Mouse (Mus musculus) urinary bladder, postnatal 4 days (tissue): ENCODE results near the gene Atg14.
"Not testable (repeated sequence)": the region's sequence is repeated elsewhere in the genome, so short reads cannot be mapped to it uniquely, and the experiment has no call there.

ENCODE experiments used
- DNase-seq, 2 experiments: peaks; one replicate each; pipeline ENCODE4 v3.0.0; 2021 to 2022; ENCODE audit warnings: low spot score in 2 of 2

Atg14 gene

GRCm38 (mm10) chr14:47544286-47544685, 26.2 kb downstream of the Atg14 start:
- no peak for DNase-seq

- DNase-seq = no peak
These were observed 28.2 kb downstream of the Atg14 start for GRCm38 (mm10) chr14:47542283-47542682.

- DNase-seq = no peak
These were observed 29.0 kb downstream of the Atg14 start for GRCm38 (mm10) chr14:47541325-47541948.

- DNase-seq = no peak
These were observed 35.4 kb downstream of the Atg14 start for GRCm38 (mm10) chr14:47535096-47535495.

- DNase-seq = no peak
These were observed 36.3 kb downstream of the Atg14 start for GRCm38 (mm10) chr14:47534176-47534525.

GRCm38 (mm10) chr14:47533365-47534175, 36.9 kb downstream of the Atg14 start:
- peak in 1 of 2 experiments; percentile 51 for DNase-seq

- DNase-seq = no peak
These were observed 38.0 kb downstream of the Atg14 start for GRCm38 (mm10) chr14:47532496-47532895.

- not testable (repeated sequence) for DNase-seq
These were observed 40.9 kb downstream of the Atg14 start for GRCm38 (mm10) chr14:47529592-47529991.

- no peak for DNase-seq
These were observed 41.4 kb downstream of the Atg14 start for GRCm38 (mm10) chr14:47529019-47529418.

- DNase-seq = no peak
These were observed 42.2 kb downstream of the Atg14 start for GRCm38 (mm10) chr14:47528293-47528692.

GRCm38 (mm10) chr14:47527833-47528232, 42.6 kb downstream of the Atg14 start:
- DNase-seq = no peak

- DNase-seq = no peak
These were observed 44.6 kb downstream of the Atg14 start for GRCm38 (mm10) chr14:47525861-47526260.

GRCm38 (mm10) chr14:47525374-47525773, 45.1 kb downstream of the Atg14 start:
- DNase-seq = no peak

GRCm38 (mm10) chr14:47522301-47522700, 48.1 kb downstream of the Atg14 start:
- no peak for DNase-seq

- no peak for DNase-seq
These were observed 48.8 kb downstream of the Atg14 start for GRCm38 (mm10) chr14:47521609-47522008.

GRCm38 (mm10) chr14:47520751-47521449, 49.5 kb downstream of the Atg14 start:
- DNase-seq = no peak

GRCm38 (mm10) chr14:47518619-47519018, 51.8 kb downstream of the Atg14 start:
- DNase-seq = no peak

- DNase-seq = no peak
These were observed 53.7 kb downstream of the Atg14 start for GRCm38 (mm10) chr14:47516755-47517154.

- no peak for DNase-seq
These were observed 54.8 kb downstream of the Atg14 start for GRCm38 (mm10) chr14:47515636-47516035.

GRCm38 (mm10) chr14:47514816-47515453, 55.5 kb downstream of the Atg14 start:
- DNase-seq = peak in 1 of 2 experiments; percentile 28

GRCm38 (mm10) chr14:47513606-47514005, 56.8 kb downstream of the Atg14 start:
- DNase-seq = no peak

GRCm38 (mm10) chr14:47510244-47510643, 60.2 kb downstream of the Atg14 start:
- no peak for DNase-seq
